Mouse (Mus musculus) midbrain, embryonic 10.5 days (tissue): Measurements from ENCODE around the gene Tbc1d1. TPM values are rescaled to one million over a fixed set of nuclear protein-coding genes. Genes with fewer than 3 reads are reported as not detected.

Experiments
- DNase-seq: peaks from one replicate; pipeline ENCODE4 v3.0.0-alpha.2; 2017; ENCODE audit warnings: low spot score
- H3K27ac ChIP-seq: fragments of 300-500 bp; sonication (generic); replicated peaks from 2 replicates; pipeline ENCODE4 v1.5.1; 2016; ENCODE audit warnings: mild to moderate bottlenecking
- H3K27me3 ChIP-seq: fragments of 300-500 bp; sonication (generic); 2 replicates; pipeline ENCODE4 v1.6.1; 2016; ENCODE audit warnings: low read depth, mild to moderate bottlenecking; ENCODE audit not compliant: poor library complexity, severe bottlenecking
- H3K36me3 ChIP-seq: fragments of 300-500 bp; sonication (generic); 2 replicates; pipeline ENCODE4 v1.6.1; 2016; ENCODE audit warnings: mild to moderate bottlenecking, moderate library complexity
- H3K4me1 ChIP-seq: fragments of 300-500 bp; sonication (generic); 2 replicates; pipeline ENCODE4 v1.6.1; 2016
- H3K4me3 ChIP-seq: fragments of 300-500 bp; sonication (generic); 2 replicates; pipeline ENCODE4 v1.5.1; 2016; ENCODE audit warnings: mild to moderate bottlenecking, moderate library complexity
- H3K9me3 ChIP-seq: fragments of 300-500 bp; sonication (generic); replicated peaks from 2 replicates; pipeline ENCODE4 v1.6.1; 2016; ENCODE audit warnings: mild to moderate bottlenecking
- WGBS: fragments of 180-500 bp; shearing (Covaris S2); methylation state at CpG from one replicate; pipeline ENCODE4 v1.1.7; 2016; 5-methylcytosine and 5-hydroxymethylcytosine counted together
- polyA plus RNA-seq: library from polyadenylated mRNA; unstranded; fragments of >200 nt; fragmentation: Nextera tagmentation; extraction: Ambion mirVana; gene quantifications from 2 replicates; pipeline ENCODE4 v1.2.1, GENCODE M21; 2016

Gene Tbc1d1
- polyA plus RNA-seq, 1 experiment from 2014 or later = 22.2 TPM

- WGBS = 29% methylated on average over 17 of the region's 17 CpGs
- Histone ChIP-seq H3K27ac (no peak overlapping the region), H3K4me3 (no peak overlapping the region), H3K4me1 (peaks cover 15% of the 10 kb centered on the region), H3K36me3 (no peaks in the 10 kb centered on the region), H3K9me3 (no peaks in the 10 kb centered on the region), H3K27me3 (peaks cover 11% of the 10 kb centered on the region)
- no peak for DNase-seq
These were observed 6.6 kb upstream of the Tbc1d1 start for GRCm38 (mm10) chr5:64149184-64150127.

DNA sequence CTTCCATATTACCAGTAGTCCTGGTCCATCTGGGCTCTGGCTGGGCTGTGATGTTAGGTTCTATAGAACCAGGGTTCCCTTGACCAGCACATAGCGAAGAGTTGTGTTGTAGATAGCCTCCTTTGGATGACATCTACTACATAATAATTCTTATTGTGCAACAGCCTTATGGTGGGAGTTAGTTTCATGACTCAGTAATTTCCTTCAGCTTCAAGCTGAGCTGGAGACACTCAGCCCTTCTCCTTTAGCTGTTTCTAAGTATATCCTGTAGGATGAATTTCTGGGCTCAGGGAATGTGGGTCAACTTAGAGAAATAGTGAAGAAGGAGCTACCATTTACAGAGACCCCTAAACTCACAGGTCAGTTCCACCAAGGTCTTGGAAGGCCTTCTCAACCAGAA is 2.8 kb upstream of the Tbc1d1 start:
- H3K4me1 ChIP-seq = peaks cover 15% of the 10 kb centered on the region
- no peak overlapping the region for H3K4me3 ChIP-seq
- DNase-seq = no peak
- no peaks in the 10 kb centered on the region for H3K36me3 ChIP-seq
- no peak overlapping the region for H3K27ac ChIP-seq
- WGBS = 83% methylated on average over 1 of the region's 1 CpGs
- H3K27me3 ChIP-seq = peaks cover 37% of the 10 kb centered on the region
- no peaks in the 10 kb centered on the region for H3K9me3 ChIP-seq

GRCm38 (mm10) chr5:64156579-64156978 is 474 bp downstream of the Tbc1d1 start:
- DNase-seq = no peak
- Histone ChIP-seq H3K27me3 (peaks cover 57% of the 10 kb centered on the region), H3K27ac (no peak overlapping the region), H3K4me3 (no peak overlapping the region), H3K4me1 (peaks cover 24% of the 10 kb centered on the region), H3K9me3 (no peaks in the 10 kb centered on the region), H3K36me3 (no peaks in the 10 kb centered on the region)
- WGBS = 58% methylated on average over 4 of the region's 4 CpGs

DNA sequence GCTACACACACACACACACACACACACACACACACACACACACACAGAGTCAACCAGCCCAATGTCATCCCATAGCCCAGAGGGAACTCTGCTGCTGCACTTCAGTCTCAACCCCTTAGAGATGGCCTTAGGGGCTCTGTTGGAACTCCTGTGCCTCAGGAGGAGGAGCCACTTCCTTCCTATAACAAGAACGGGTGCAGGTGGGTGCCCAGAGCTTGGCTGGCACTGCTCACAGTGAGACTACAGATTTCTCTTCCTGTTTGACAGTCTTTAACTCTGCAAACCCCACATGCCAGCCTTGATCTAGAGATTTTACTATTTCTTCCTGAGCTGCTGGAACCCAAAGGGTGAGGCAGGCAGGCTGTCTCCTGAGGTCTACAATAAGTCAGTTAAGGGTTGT is 1.8 kb downstream of the Tbc1d1 start:
- H3K9me3 ChIP-seq = no peaks in the 10 kb centered on the region
- no peak for DNase-seq
- no peak overlapping the region for H3K4me3 ChIP-seq
- H3K27ac ChIP-seq = no peak overlapping the region
- peaks cover 24% of the 10 kb centered on the region for H3K4me1 ChIP-seq
- WGBS = 38% methylated on average over 1 of the region's 1 CpGs
- no peaks in the 10 kb centered on the region for H3K36me3 ChIP-seq
- H3K27me3 ChIP-seq = peaks cover 70% of the 10 kb centered on the region

DNA sequence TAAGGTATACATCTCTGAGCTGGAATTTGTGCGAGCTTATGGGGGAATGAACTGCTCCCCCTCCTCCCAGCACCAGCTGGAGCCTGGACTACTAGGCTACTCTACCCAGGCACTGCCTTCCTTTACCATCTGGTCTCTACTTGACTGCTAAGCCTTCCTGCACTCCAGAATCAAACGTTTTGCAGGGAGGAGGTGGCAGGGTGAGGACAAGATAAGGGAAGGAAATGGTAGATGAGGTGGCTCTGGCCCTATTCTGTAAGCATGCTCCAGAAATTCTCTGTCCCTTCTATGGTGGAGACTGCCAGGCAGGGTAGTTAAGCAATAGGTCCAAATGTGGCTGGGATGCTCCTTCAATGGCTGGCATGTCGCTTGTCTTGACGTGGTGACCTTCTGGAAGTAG is 2.4 kb downstream of the Tbc1d1 start:
- Histone ChIP-seq H3K9me3 (no peaks in the 10 kb centered on the region), H3K4me3 (no peak overlapping the region), H3K36me3 (no peaks in the 10 kb centered on the region), H3K27me3 (peaks cover 70% of the 10 kb centered on the region), H3K4me1 (peaks cover 24% of the 10 kb centered on the region), H3K27ac (no peak overlapping the region)
- 37% methylated on average over 4 of the region's 4 CpGs for WGBS
- DNase-seq = no peak

GRCm38 (mm10) chr5:64159065-64159780 is 3.1 kb downstream of the Tbc1d1 start:
- H3K36me3 ChIP-seq = no peaks in the 10 kb centered on the region
- H3K4me1 ChIP-seq = peaks cover 24% of the 10 kb centered on the region
- DNase-seq = peak; percentile 65
- H3K9me3 ChIP-seq = no peaks in the 10 kb centered on the region
- WGBS = under 1% methylated on average over 39 of the region's 39 CpGs
- peak overlapping the region; percentile 72 for H3K27ac ChIP-seq
- H3K27me3 ChIP-seq = peaks cover 70% of the 10 kb centered on the region
- peak overlapping the region; percentile 69 for H3K4me3 ChIP-seq

GRCm38 (mm10) chr5:64159781-64160704 is 3.9 kb downstream of the Tbc1d1 start:
- H3K27ac ChIP-seq = peak overlapping the region; percentile 72
- H3K4me3 ChIP-seq = peak overlapping the region; percentile 69
- H3K27me3 ChIP-seq = peaks cover 70% of the 10 kb centered on the region
- under 1% methylated on average over 59 of the region's 63 CpGs for WGBS
- peaks cover 24% of the 10 kb centered on the region for H3K4me1 ChIP-seq
- H3K9me3 ChIP-seq = no peaks in the 10 kb centered on the region
- DNase-seq = peak; percentile 78
- H3K36me3 ChIP-seq = no peaks in the 10 kb centered on the region

GRCm38 (mm10) chr5:64160705-64161391 is 4.7 kb downstream of the Tbc1d1 start:
- H3K4me3 ChIP-seq = peak overlapping the region; percentile 69
- DNase-seq = peak; percentile 37
- no peaks in the 10 kb centered on the region for H3K9me3 ChIP-seq
- peaks cover 65% of the 10 kb centered on the region for H3K27me3 ChIP-seq
- H3K27ac ChIP-seq = peak overlapping the region; percentile 72
- 2% methylated on average over 23 of the region's 23 CpGs for WGBS
- H3K36me3 ChIP-seq = no peaks in the 10 kb centered on the region
- H3K4me1 ChIP-seq = peaks cover 32% of the 10 kb centered on the region

DNA sequence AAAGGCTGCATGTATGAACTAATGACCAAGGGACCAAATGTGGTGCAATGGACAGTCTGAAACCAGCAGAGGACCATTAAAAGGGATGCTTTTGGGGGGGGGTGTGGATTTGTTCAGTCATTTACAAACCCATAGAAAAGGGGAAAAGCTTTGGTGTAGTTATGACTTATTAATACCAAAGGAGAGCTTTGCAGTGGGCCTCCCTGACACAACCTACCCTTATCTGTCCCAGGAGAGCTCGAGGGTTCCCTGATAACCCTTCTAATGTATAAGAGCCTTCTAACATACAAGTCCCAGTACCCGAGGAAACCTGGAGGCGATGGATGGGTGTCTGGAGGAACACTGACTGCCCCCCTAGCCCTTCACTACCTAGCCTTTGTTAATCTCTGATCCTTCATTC is 5.8 kb downstream of the Tbc1d1 start:
- WGBS = 76% methylated on average over 3 of the region's 3 CpGs
- Histone ChIP-seq H3K4me3 (no peak overlapping the region), H3K4me1 (peaks cover 32% of the 10 kb centered on the region), H3K9me3 (no peaks in the 10 kb centered on the region), H3K36me3 (no peaks in the 10 kb centered on the region), H3K27me3 (peaks cover 59% of the 10 kb centered on the region), H3K27ac (no peak overlapping the region)
- no peak for DNase-seq

GRCm38 (mm10) chr5:64162582-64162981 is 6.5 kb downstream of the Tbc1d1 start:
- no peaks in the 10 kb centered on the region for H3K36me3 ChIP-seq
- no peak overlapping the region for H3K4me3 ChIP-seq
- no peak overlapping the region for H3K27ac ChIP-seq
- WGBS = 91% methylated on average over 5 of the region's 5 CpGs
- peaks cover 52% of the 10 kb centered on the region for H3K27me3 ChIP-seq
- no peaks in the 10 kb centered on the region for H3K9me3 ChIP-seq
- H3K4me1 ChIP-seq = peaks cover 32% of the 10 kb centered on the region
- DNase-seq = no peak

- DNase-seq = no peak
- 97% methylated on average over 3 of the region's 3 CpGs for WGBS
These were observed 8.3 kb downstream of the Tbc1d1 start for GRCm38 (mm10) chr5:64164414-64164813.

DNA sequence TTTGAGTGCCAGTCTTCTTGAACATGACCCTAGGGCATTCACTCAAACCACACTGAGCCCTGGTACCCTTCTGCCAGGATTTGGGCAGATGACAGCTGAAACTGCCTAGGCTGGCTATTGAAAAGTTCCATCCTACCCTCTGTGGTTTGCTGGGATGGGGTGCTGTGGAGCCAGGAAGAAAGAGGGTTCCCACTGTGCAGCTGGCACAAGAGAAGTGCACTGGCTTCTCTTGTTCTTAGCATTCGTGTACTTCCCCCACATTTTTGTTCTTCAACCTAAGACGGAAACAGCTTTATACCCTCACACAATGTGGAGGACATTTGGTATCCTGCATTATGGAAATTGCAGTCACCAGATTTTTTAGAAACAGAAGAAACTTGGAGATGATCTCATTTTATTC is 9.7 kb downstream of the Tbc1d1 start:
- H3K4me3 ChIP-seq = no peak overlapping the region
- WGBS = 42% methylated on average over 2 of the region's 2 CpGs
- H3K27me3 ChIP-seq = peaks cover 21% of the 10 kb centered on the region
- H3K4me1 ChIP-seq = peaks cover 13% of the 10 kb centered on the region
- H3K36me3 ChIP-seq = no peaks in the 10 kb centered on the region
- DNase-seq = no peak
- H3K27ac ChIP-seq = no peak overlapping the region
- H3K9me3 ChIP-seq = no peaks in the 10 kb centered on the region

More at GRCm38 (mm10) chr5:64164414-64164813, 8.3 kb downstream of the Tbc1d1 start:
- no peaks in the 10 kb centered on the region for H3K36me3 ChIP-seq
- peaks cover 34% of the 10 kb centered on the region for H3K27me3 ChIP-seq
- H3K9me3 ChIP-seq = no peaks in the 10 kb centered on the region
- H3K4me1 ChIP-seq = peaks cover 28% of the 10 kb centered on the region
- no peak overlapping the region for H3K27ac ChIP-seq
- no peak overlapping the region for H3K4me3 ChIP-seq
